Mouse (Mus musculus) liver, embryonic 14.5 days (tissue): ENCODE data around the gene Fbxo22. TPM values are rescaled to one million over a fixed set of nuclear protein-coding genes. Genes with fewer than 3 reads are reported as not detected.
"Not testable (repeated sequence)": the region's sequence is repeated elsewhere in the genome, so short reads cannot be mapped to it uniquely, and the experiment has no call there.

ENCODE experiments used
- ATAC-seq: fragments of 200-750 bp; cut with Nextera tagmentation; 2 replicates; pipeline ENCODE4 v1.8.0; 2017; ENCODE audit warnings: moderate number of reproducible peaks, mild to moderate bottlenecking, moderate library complexity; ENCODE audit not compliant: insufficient read depth
- DNase-seq, 3 experiments: peaks; one replicate each; pipeline ENCODE4 v3.0.0-alpha.2; 2012 to 2013; ENCODE audit warnings: low read depth in 3 of 3, low spot score in 3 of 3
- H3K27ac ChIP-seq: fragments of 300-500 bp; sonication (generic); 2 replicates; pipeline ENCODE4 v1.5.1; 2014; ENCODE audit warnings: moderate library complexity, mild to moderate bottlenecking, control low read depth, inconsistent platforms
- H3K27me3 ChIP-seq: fragments of 300-500 bp; sonication (generic); 2 replicates; pipeline ENCODE4 v1.6.1; 2014; ENCODE audit warnings: mild to moderate bottlenecking, low read length, moderate library complexity; ENCODE audit not compliant: control insufficient read depth, insufficient read depth
- H3K36me3 ChIP-seq: fragments of 300-500 bp; sonication (generic); replicated peaks from 2 replicates; pipeline ENCODE4 v1.6.1; 2014; ENCODE audit warnings: low read depth; ENCODE audit not compliant: control insufficient read depth, insufficient read depth
- H3K4me1 ChIP-seq, 2 experiments: fragments of 200-500 bp in 1 of 2; fragments of 300-500 bp in 1 of 2; sonication (generic) in 1 of 2; replicated peaks; 2 replicates each; pipeline ENCODE4 v1.6.1; 2012 to 2014; ENCODE audit warnings: antibody characterized with exemption in 1 of 2, inconsistent platforms in 1 of 2, low read length in 1 of 2; ENCODE audit not compliant: control insufficient read depth in 2 of 2, insufficient read depth in 2 of 2
- H3K4me2 ChIP-seq: fragments of 300-500 bp; sonication (generic); 2 replicates; pipeline ENCODE4 v1.6.1; 2014; ENCODE audit warnings: low read depth, mild to moderate bottlenecking, control low read depth, moderate library complexity
- H3K4me3 ChIP-seq, 2 experiments: fragments of 200-500 bp in 1 of 2; fragments of 300-500 bp in 1 of 2; sonication (generic) in 1 of 2; 2 replicates each; pipeline ENCODE4 v1.5.1; 2012 to 2014; ENCODE audit warnings: low read depth in 2 of 2, low read length in 2 of 2, mild to moderate bottlenecking in 2 of 2, control low read depth in 1 of 2, inconsistent platforms in 1 of 2, moderate library complexity in 1 of 2; ENCODE audit not compliant: insufficient read depth in 1 of 2
- H3K9ac ChIP-seq: fragments of 300-500 bp; sonication (generic); replicated peaks from 2 replicates; pipeline ENCODE4 v1.6.1; 2014; ENCODE audit warnings: mild to moderate bottlenecking, control low read depth, moderate library complexity
- H3K9me3 ChIP-seq: fragments of 300-500 bp; sonication (generic); 2 replicates; pipeline ENCODE4 v1.6.1; 2016; ENCODE audit warnings: low read length, mixed read lengths; ENCODE audit not compliant: control insufficient read depth
- CTCF ChIP-seq: IDR thresholded peaks from 2 replicates; pipeline ENCODE4 v1.5.1; 2016; ENCODE audit warnings: antibody characterized with exemption, low read depth, control low read depth
- EP300 ChIP-seq: IDR thresholded peaks from 2 replicates; pipeline ENCODE4 v1.6.1; 2016; ENCODE audit warnings: antibody characterized with exemption, low read depth
- WGBS: fragments of 180-500 bp; shearing (Covaris S2); extraction: QIAGEN DNeasy Blood & Tissue Kit; methylation state at CpG from one replicate; pipeline ENCODE4 v1.1.7; 2014; ENCODE audit not compliant: insufficient replicate concordance; 5-methylcytosine and 5-hydroxymethylcytosine counted together
- polyA plus RNA-seq, 2 experiments: library from polyadenylated mRNA; depleted of rRNA in 1 of 2; stranded (reverse) in 1 of 2; unstranded in 1 of 2; fragments of >200 nt; fragmentation: Nextera tagmentation in 1 of 2; extraction: Ambion mirVana in 1 of 2; gene quantifications; 2 replicates each; pipeline versions ENCODE4 v1.2.1 to v1.2.3; 2012 to 2014

Gene Fbxo22
- polyA plus RNA-seq, 2 experiments: 8.8 to 15.7 TPM

DNA sequence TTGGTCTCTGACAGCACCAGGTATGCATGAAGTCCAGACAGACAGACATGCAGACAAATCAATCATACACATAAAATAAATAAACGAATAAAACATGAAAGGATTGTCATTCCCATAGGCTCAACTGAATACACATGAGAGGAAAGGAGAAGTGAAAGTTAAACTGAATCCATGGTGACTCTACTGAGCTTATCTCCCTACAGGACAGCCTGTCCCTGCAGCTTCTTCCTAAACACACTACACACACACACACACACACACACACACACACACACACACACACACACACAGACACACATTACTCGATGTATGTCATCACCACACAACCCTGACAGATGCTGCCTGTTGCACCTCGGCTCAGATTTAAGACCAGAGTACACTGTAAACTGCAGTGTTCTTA, 35.4 kb downstream of the Fbxo22 start:
- H3K4me3 ChIP-seq: no peak overlapping the region
- 0 out of 2 replicates have a peak, but pooled peaks cover 4% of the 10 kb centered on the region for H3K27me3 ChIP-seq
- ATAC-seq: no peak
- no peaks in the 10 kb centered on the region for H3K4me1 ChIP-seq
- H3K27ac ChIP-seq: no peak overlapping the region
- TF ChIP-seq CTCF: no peak
- TF ChIP-seq EP300: no peak
- no peaks in the 10 kb centered on the region for H3K9me3 ChIP-seq
- H3K4me2 ChIP-seq: no peak overlapping the region
- DNase-seq: no peak
- H3K36me3 ChIP-seq: no peaks in the 10 kb centered on the region
- 50% methylated on average over 3 of the region's 3 CpGs for whole genome bisulfite sequencing
- no peak overlapping the region for H3K9ac ChIP-seq

DNA sequence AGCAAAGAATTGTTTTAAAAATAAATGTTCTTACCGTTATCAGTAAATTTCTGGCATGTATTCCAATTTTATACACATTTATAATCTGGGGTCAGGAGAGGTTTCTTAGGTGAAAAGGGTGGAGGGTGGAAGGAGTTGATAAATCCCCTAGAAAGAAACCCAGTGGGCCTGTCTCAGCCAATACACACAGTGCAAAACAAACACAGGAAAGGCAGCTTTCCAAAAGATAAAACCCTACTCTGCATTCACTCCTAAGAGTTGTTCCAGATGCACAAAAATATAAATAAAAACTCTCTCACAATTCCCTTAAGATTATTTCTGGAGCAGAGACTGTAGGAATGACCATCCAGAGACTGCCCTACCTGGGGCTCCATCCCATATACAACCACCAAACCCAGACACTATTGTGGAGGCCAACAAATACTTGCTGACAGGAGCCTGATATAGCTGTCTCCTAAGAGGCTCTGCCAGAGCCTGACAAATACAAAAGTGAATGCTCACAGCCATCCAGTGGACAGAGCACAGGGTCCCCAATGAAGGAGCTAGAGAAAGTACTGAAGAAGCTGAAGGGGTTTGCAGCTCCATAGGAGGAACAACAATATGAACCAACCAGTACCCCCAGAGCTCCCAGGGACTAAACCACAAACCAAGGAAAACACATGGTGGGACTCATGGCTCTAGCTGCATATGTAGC, 36.5 kb downstream of the Fbxo22 start:
- WGBS: 61% methylated on average over 1 of the region's 1 CpGs
- H3K9me3 ChIP-seq, H3K4me1 ChIP-seq, H3K9ac ChIP-seq, H3K27me3 ChIP-seq, H3K4me3 ChIP-seq, DNase-seq, H3K27ac ChIP-seq, H3K4me2 ChIP-seq, H3K36me3 ChIP-seq, ATAC-seq: not testable (repeated sequence)

DNA sequence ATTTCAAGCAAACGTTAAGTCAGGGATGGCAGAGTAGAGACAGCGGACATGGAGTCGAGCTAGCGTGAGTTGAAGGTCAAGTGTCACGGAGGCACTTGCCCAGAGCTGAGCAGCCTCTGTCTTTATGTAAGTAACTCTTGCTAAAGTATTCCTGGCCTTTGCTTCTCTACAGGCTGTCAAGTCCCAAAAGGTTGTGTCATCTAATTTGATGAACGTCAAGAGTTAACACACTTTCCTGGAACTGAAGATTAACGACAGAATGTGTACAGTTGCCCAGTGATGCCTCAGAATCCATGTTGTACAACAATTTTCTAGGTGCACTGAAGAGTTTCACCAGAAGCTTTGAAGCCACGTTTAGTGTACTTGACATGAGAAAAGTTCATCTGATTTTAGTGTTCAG, 37.7 kb downstream of the Fbxo22 start:
- Histone ChIP-seq H3K27ac (no peak overlapping the region), H3K4me1 (no peaks in the 10 kb centered on the region), H3K9ac (no peak overlapping the region), H3K27me3 (0 out of 2 replicates have a peak, but pooled peaks cover 4% of the 10 kb centered on the region), H3K4me2 (no peak overlapping the region), H3K4me3 (no peak overlapping the region), H3K9me3 (no peaks in the 10 kb centered on the region), H3K36me3 (no peaks in the 10 kb centered on the region)
- DNase-seq (no peak), ATAC-seq (no peak)
- 72% methylated on average over 8 of the region's 8 CpGs for WGBS
- TF ChIP-seq EP300: no peak
- no peak for TF ChIP-seq CTCF

DNA sequence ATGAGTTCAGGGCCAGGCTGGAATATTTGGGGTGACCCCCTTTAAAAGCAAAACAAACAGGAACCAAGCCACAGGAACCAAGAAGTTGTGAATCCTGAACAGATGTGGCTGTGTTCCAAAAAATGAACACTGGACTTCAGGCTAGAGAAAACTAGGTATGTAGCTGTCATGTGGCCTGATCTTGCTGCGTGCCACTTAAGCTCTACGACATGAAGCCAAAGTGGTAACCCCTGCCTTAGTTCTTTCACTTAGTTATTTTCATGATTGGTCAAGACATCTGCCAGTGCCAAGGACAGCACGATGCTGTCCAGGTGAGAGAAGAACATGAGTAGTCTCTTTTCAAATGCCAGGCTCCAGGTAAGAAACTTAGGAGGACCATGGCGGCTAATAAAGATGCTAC, 38.2 kb downstream of the Fbxo22 start:
- TF ChIP-seq EP300 (no peak), CTCF (no peak)
- no peaks in the 10 kb centered on the region for H3K27me3 ChIP-seq
- no peaks in the 10 kb centered on the region for H3K36me3 ChIP-seq
- no peaks in the 10 kb centered on the region for H3K9me3 ChIP-seq
- no peak overlapping the region for H3K4me2 ChIP-seq
- H3K4me1 ChIP-seq: no peaks in the 10 kb centered on the region
- ATAC-seq: no peak
- 67% methylated on average over 4 of the region's 4 CpGs for WGBS
- H3K27ac ChIP-seq: no peak overlapping the region
- H3K9ac ChIP-seq: no peak overlapping the region
- no peak overlapping the region for H3K4me3 ChIP-seq
- no peak for DNase-seq

DNA sequence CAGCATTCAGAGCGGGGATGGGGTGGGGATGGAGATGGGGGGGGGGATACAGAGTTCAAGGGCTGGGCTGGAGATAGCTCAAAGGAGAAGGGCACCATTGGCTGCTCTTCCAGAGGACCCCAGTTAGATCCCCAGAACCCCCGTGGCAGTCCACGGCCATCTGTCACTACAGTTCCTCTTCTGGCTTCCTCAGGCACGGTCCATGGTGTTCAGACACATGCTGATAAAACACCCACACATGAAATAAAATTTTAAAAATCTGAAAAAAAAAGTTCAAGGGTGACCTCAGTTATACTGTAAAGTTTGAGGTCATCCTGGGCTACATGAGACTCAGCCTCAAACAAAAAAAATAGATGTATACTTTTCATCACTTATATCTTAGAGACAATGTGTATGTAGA, 39.7 kb downstream of the Fbxo22 start:
- H3K36me3 ChIP-seq: no peaks in the 10 kb centered on the region
- no peak overlapping the region for H3K4me3 ChIP-seq
- no peaks in the 10 kb centered on the region for H3K9me3 ChIP-seq
- DNase-seq: no peak
- WGBS: 27% methylated on average over 4 of the region's 4 CpGs
- H3K27me3 ChIP-seq: no peaks in the 10 kb centered on the region
- TF ChIP-seq CTCF: no peak
- TF ChIP-seq EP300: no peak
- no peak overlapping the region for H3K4me2 ChIP-seq
- no peak overlapping the region for H3K27ac ChIP-seq
- H3K4me1 ChIP-seq: no peaks in the 10 kb centered on the region
- no peak for ATAC-seq
- no peak overlapping the region for H3K9ac ChIP-seq
